Mouse (Mus musculus) limb, embryonic 12.5 days (tissue): ENCODE measurements at regions not wholly inside any gene's neighbourhood (a gene's known extent, or its start where the extent isn't known, plus 50 kb on each side); places are given as distances from the start of the nearest gene placed in this dataset.

Experiments
- ATAC-seq: fragments of 200-750 bp; cut with Nextera tagmentation; 2 replicates; pipeline ENCODE4 v1.8.0; 2017; ENCODE audit warnings: low read depth, moderate TSS enrichment; ENCODE audit not compliant: insufficient number of reproducible peaks, insufficient read depth, low FRiP score, low TSS enrichment
- H3K27ac ChIP-seq: fragments of 300-500 bp; sonication (generic); 2 replicates; pipeline ENCODE4 v1.5.1; 2016; ENCODE audit warnings: mild to moderate bottlenecking, moderate library complexity
- H3K27me3 ChIP-seq: fragments of 300-500 bp; sonication (generic); 2 replicates; pipeline ENCODE4 v1.6.1; 2016; ENCODE audit warnings: mild to moderate bottlenecking, moderate library complexity
- H3K36me3 ChIP-seq: fragments of 300-500 bp; sonication (generic); 2 replicates; pipeline ENCODE4 v1.6.1; 2016; ENCODE audit warnings: mild to moderate bottlenecking, moderate library complexity
- H3K4me1 ChIP-seq: fragments of 300-500 bp; sonication (generic); replicated peaks from 2 replicates; pipeline ENCODE4 v1.6.1; 2016
- H3K4me2 ChIP-seq: fragments of 300-500 bp; sonication (generic); 2 replicates; pipeline ENCODE4 v1.6.1; 2016; ENCODE audit warnings: mild to moderate bottlenecking, moderate library complexity
- H3K4me3 ChIP-seq: fragments of 300-500 bp; sonication (generic); replicated peaks from 2 replicates; pipeline ENCODE4 v1.5.1; 2016; ENCODE audit warnings: mild to moderate bottlenecking
- H3K9ac ChIP-seq: fragments of 300-500 bp; sonication (generic); replicated peaks from 2 replicates; pipeline ENCODE4 v1.6.1; 2016; ENCODE audit warnings: mild to moderate bottlenecking, moderate library complexity
- H3K9me3 ChIP-seq: fragments of 300-500 bp; sonication (generic); 2 replicates; pipeline ENCODE4 v1.6.1; 2016; ENCODE audit warnings: mild to moderate bottlenecking, moderate library complexity
- WGBS: fragments of 180-500 bp; shearing (Covaris S2); methylation state at CpG from one replicate; pipeline ENCODE4 v1.1.7; 2016; 5-methylcytosine and 5-hydroxymethylcytosine counted together

GRCm38 (mm10) chr1:183933845-183934244 is 79.3 kb upstream of the Dusp10 start:
- WGBS = 88% methylated on average over 2 of the region's 2 CpGs

GRCm38 (mm10) chr1:183937166-183937565 is 75.9 kb upstream of the Dusp10 start:
- ATAC-seq = no peak
- Histone ChIP-seq H3K36me3 (no peaks in the 10 kb centered on the region), H3K9me3 (no peaks in the 10 kb centered on the region), H3K27me3 (no peaks in the 10 kb centered on the region), H3K9ac (no peak overlapping the region), H3K4me3 (no peak overlapping the region), H3K4me1 (peaks cover 7% of the 10 kb centered on the region; the same call in 1 of the 2 replicates), H3K27ac (no peak overlapping the region), H3K4me2 (no peak overlapping the region)
- WGBS = 90% methylated on average over 11 of the region's 11 CpGs

More at GRCm38 (mm10) chr1:183933845-183934244, 79.3 kb upstream of the Dusp10 start:
- Histone ChIP-seq H3K4me1 (peaks cover 5% of the 10 kb centered on the region; the same call in 1 of the 2 replicates), H3K9ac (no peak overlapping the region), H3K4me2 (no peak overlapping the region), H3K27ac (no peak overlapping the region), H3K36me3 (no peaks in the 10 kb centered on the region), H3K9me3 (no peaks in the 10 kb centered on the region), H3K27me3 (no peaks in the 10 kb centered on the region), H3K4me3 (no peak overlapping the region)
- ATAC-seq = no peak

- Histone ChIP-seq H3K27ac (no peak overlapping the region), H3K36me3 (no peaks in the 10 kb centered on the region), H3K9me3 (no peaks in the 10 kb centered on the region), H3K4me3 (no peak overlapping the region), H3K4me1 (peaks cover 7% of the 10 kb centered on the region; the same call in 1 of the 2 replicates), H3K27me3 (no peaks in the 10 kb centered on the region), H3K4me2 (no peak overlapping the region), H3K9ac (no peak overlapping the region)
- 44% methylated on average over 6 of the region's 6 CpGs for WGBS
- no peak for ATAC-seq
Observed at GRCm38 (mm10) chr1:183938361-183938760, 74.7 kb upstream of the Dusp10 start.

GRCm38 (mm10) chr1:183940706-183941105 is 72.4 kb upstream of the Dusp10 start:
- Histone ChIP-seq H3K4me3 (no peak overlapping the region), H3K4me2 (no peak overlapping the region), H3K9ac (no peak overlapping the region), H3K27ac (no peak overlapping the region), H3K4me1 (peaks cover 7% of the 10 kb centered on the region; the same call in 1 of the 2 replicates), H3K36me3 (no peaks in the 10 kb centered on the region), H3K27me3 (no peaks in the 10 kb centered on the region), H3K9me3 (no peaks in the 10 kb centered on the region)
- ATAC-seq = no peak
- 76% methylated on average over 2 of the region's 2 CpGs for WGBS

- no peak for ATAC-seq
- 88% methylated on average over 8 of the region's 8 CpGs for WGBS
- no peak overlapping the region for H3K27ac ChIP-seq
Observed at GRCm38 (mm10) chr1:183946241-183946640, 66.9 kb upstream of the Dusp10 start.

GRCm38 (mm10) chr1:183947066-183947465 is 66.0 kb upstream of the Dusp10 start:
- 73% methylated on average over 5 of the region's 5 CpGs for WGBS
- H3K36me3 ChIP-seq = no peaks in the 10 kb centered on the region
- H3K4me1 ChIP-seq = no peaks in the 10 kb centered on the region; the same call in 1 of the 2 replicates
- ATAC-seq = no peak
- no peaks in the 10 kb centered on the region for H3K9me3 ChIP-seq
- no peaks in the 10 kb centered on the region for H3K27me3 ChIP-seq
- no peak overlapping the region for H3K9ac ChIP-seq
- no peak overlapping the region for H3K4me3 ChIP-seq
- H3K27ac ChIP-seq = no peak overlapping the region
- H3K4me2 ChIP-seq = no peak overlapping the region

More at GRCm38 (mm10) chr1:183946241-183946640, 66.9 kb upstream of the Dusp10 start:
- no peaks in the 10 kb centered on the region for H3K36me3 ChIP-seq
- H3K9ac ChIP-seq = no peak overlapping the region
- no peak overlapping the region for H3K4me3 ChIP-seq
- no peaks in the 10 kb centered on the region; the same call in 1 of the 2 replicates for H3K4me1 ChIP-seq
- H3K9me3 ChIP-seq = no peaks in the 10 kb centered on the region
- H3K27me3 ChIP-seq = no peaks in the 10 kb centered on the region
- no peak overlapping the region for H3K4me2 ChIP-seq

GRCm38 (mm10) chr1:183949205-183949604 is 63.9 kb upstream of the Dusp10 start:
- H3K27ac ChIP-seq = no peak overlapping the region
- 60% methylated on average over 4 of the region's 4 CpGs for WGBS
- no peaks in the 10 kb centered on the region for H3K27me3 ChIP-seq
- no peak overlapping the region for H3K4me2 ChIP-seq
- no peaks in the 10 kb centered on the region for H3K36me3 ChIP-seq
- H3K4me3 ChIP-seq = no peak overlapping the region
- no peaks in the 10 kb centered on the region; the same call in 1 of the 2 replicates for H3K4me1 ChIP-seq
- H3K9me3 ChIP-seq = no peaks in the 10 kb centered on the region
- no peak overlapping the region for H3K9ac ChIP-seq
- ATAC-seq = no peak

GRCm38 (mm10) chr1:183954086-183954485 is 59.0 kb upstream of the Dusp10 start:
- Histone ChIP-seq H3K9ac (no peak overlapping the region), H3K9me3 (no peaks in the 10 kb centered on the region), H3K27me3 (no peaks in the 10 kb centered on the region), H3K4me1 (no peaks in the 10 kb centered on the region; the same call in 1 of the 2 replicates), H3K27ac (no peak overlapping the region), H3K4me3 (no peak overlapping the region), H3K4me2 (no peak overlapping the region), H3K36me3 (no peaks in the 10 kb centered on the region)
- ATAC-seq = no peak
- 91% methylated on average over 2 of the region's 2 CpGs for WGBS

- ATAC-seq = no peak
- WGBS = 88% methylated on average over 3 of the region's 3 CpGs
- H3K36me3 ChIP-seq = no peaks in the 10 kb centered on the region
- H3K27ac ChIP-seq = no peak overlapping the region
- H3K4me1 ChIP-seq = no peaks in the 10 kb centered on the region
- no peak overlapping the region for H3K9ac ChIP-seq
- H3K27me3 ChIP-seq = no peaks in the 10 kb centered on the region
- no peak overlapping the region for H3K4me2 ChIP-seq
- H3K9me3 ChIP-seq = no peaks in the 10 kb centered on the region
- no peak overlapping the region for H3K4me3 ChIP-seq
Observed at GRCm38 (mm10) chr1:183956391-183956790, 56.7 kb upstream of the Dusp10 start.

- Histone ChIP-seq H3K27me3 (no peaks in the 10 kb centered on the region), H3K27ac (no peak overlapping the region), H3K36me3 (no peaks in the 10 kb centered on the region), H3K4me2 (no peak overlapping the region), H3K4me1 (no peaks in the 10 kb centered on the region), H3K9me3 (no peaks in the 10 kb centered on the region), H3K9ac (no peak overlapping the region), H3K4me3 (no peak overlapping the region)
- ATAC-seq = no peak
- 84% methylated on average over 2 of the region's 2 CpGs for WGBS
Observed at GRCm38 (mm10) chr1:183961383-183961782, 51.7 kb upstream of the Dusp10 start.

GRCm38 (mm10) chr1:183962486-183962885 is 50.6 kb upstream of the Dusp10 start:
- H3K4me2 ChIP-seq = no peak overlapping the region
- H3K36me3 ChIP-seq = no peaks in the 10 kb centered on the region
- no peak overlapping the region for H3K4me3 ChIP-seq
- no peak overlapping the region for H3K27ac ChIP-seq
- 89% methylated on average over 2 of the region's 2 CpGs for WGBS
- no peaks in the 10 kb centered on the region for H3K9me3 ChIP-seq
- ATAC-seq = no peak
- H3K9ac ChIP-seq = no peak overlapping the region
- H3K27me3 ChIP-seq = no peaks in the 10 kb centered on the region
- H3K4me1 ChIP-seq = no peaks in the 10 kb centered on the region

GRCm38 (mm10) chr1:183963286-183963685 is 49.8 kb upstream of the Dusp10 start:
- H3K9me3 ChIP-seq = no peaks in the 10 kb centered on the region
- no peaks in the 10 kb centered on the region for H3K36me3 ChIP-seq
- H3K9ac ChIP-seq = no peak overlapping the region
- no peak for ATAC-seq
- no peak overlapping the region for H3K4me2 ChIP-seq
- 87% methylated on average over 4 of the region's 4 CpGs for WGBS
- H3K27ac ChIP-seq = no peak overlapping the region
- H3K4me3 ChIP-seq = no peak overlapping the region
- no peaks in the 10 kb centered on the region for H3K4me1 ChIP-seq
- H3K27me3 ChIP-seq = no peaks in the 10 kb centered on the region
